Mouse (Mus musculus): ENCODE results near the gene Rin3.
"Not testable (repeated sequence)": the region's sequence is repeated elsewhere in the genome, so short reads cannot be mapped to it uniquely, and the experiment has no call there.

Gene Rin3

GRCm38 (mm10) chr12:102280290-102280689 is 2.6 kb upstream of the Rin3 start:
- intact Hi-C loops (cut with DNase I): not testable (repeated sequence)

- intact Hi-C loops (cut with DNase I): no loop called here
Observed at GRCm38 (mm10) chr12:102280867-102281503, 1.9 kb upstream of the Rin3 start.

- intact Hi-C loops (cut with DNase I): no loop called here
Observed at GRCm38 (mm10) chr12:102282126-102282525, 722 bp upstream of the Rin3 start.

- intact Hi-C loops (cut with DNase I): no loop called here
Observed at GRCm38 (mm10) chr12:102283483-102284266, 827 bp downstream of the Rin3 start.

GRCm38 (mm10) chr12:102284267-102284610 is 1.4 kb downstream of the Rin3 start:
- intact Hi-C loops (cut with DNase I): no loop called here

GRCm38 (mm10) chr12:102284618-102285159 is 1.8 kb downstream of the Rin3 start:
- intact Hi-C loops (cut with DNase I): no loop called here

- intact Hi-C loops (cut with DNase I): no loop called here
Observed at GRCm38 (mm10) chr12:102285318-102285717, 2.5 kb downstream of the Rin3 start.

GRCm38 (mm10) chr12:102285779-102286178 is 2.9 kb downstream of the Rin3 start:
- intact Hi-C loops (cut with DNase I): no loop called here

- intact Hi-C loops (cut with DNase I): no loop called here
Observed at GRCm38 (mm10) chr12:102286681-102287414, 4.0 kb downstream of the Rin3 start.

GRCm38 (mm10) chr12:102287904-102288602 is 5.2 kb downstream of the Rin3 start:
- intact Hi-C loops (cut with DNase I): no loop called here

GRCm38 (mm10) chr12:102288846-102289245 is 6.0 kb downstream of the Rin3 start:
- intact Hi-C loops (cut with DNase I): no loop called here

GRCm38 (mm10) chr12:102289568-102289967 is 6.7 kb downstream of the Rin3 start:
- intact Hi-C loops (cut with DNase I): no loop called here

- intact Hi-C loops (cut with DNase I): no loop called here
Observed at GRCm38 (mm10) chr12:102290662-102291061, 7.8 kb downstream of the Rin3 start.

GRCm38 (mm10) chr12:102291686-102292085 is 8.8 kb downstream of the Rin3 start:
- intact Hi-C loops (cut with DNase I): no loop called here

- intact Hi-C loops (cut with DNase I): no loop called here
Observed at GRCm38 (mm10) chr12:102292501-102293215, 9.8 kb downstream of the Rin3 start.

- intact Hi-C loops (cut with DNase I): no loop called here
Observed at GRCm38 (mm10) chr12:102294634-102295033, 11.8 kb downstream of the Rin3 start.

GRCm38 (mm10) chr12:102295230-102295629 is 12.4 kb downstream of the Rin3 start:
- intact Hi-C loops (cut with DNase I): no loop called here

GRCm38 (mm10) chr12:102295662-102296061 is 12.8 kb downstream of the Rin3 start:
- intact Hi-C loops (cut with DNase I): no loop called here

GRCm38 (mm10) chr12:102296361-102296760 is 13.5 kb downstream of the Rin3 start:
- intact Hi-C loops (cut with DNase I): no loop called here

GRCm38 (mm10) chr12:102296967-102297366 is 14.1 kb downstream of the Rin3 start:
- intact Hi-C loops (cut with DNase I): no loop called here

- intact Hi-C loops (cut with DNase I): no loop called here
Observed at GRCm38 (mm10) chr12:102299209-102299608, 16.4 kb downstream of the Rin3 start.
